Mouse (Mus musculus): ENCODE data around the gene Ttc14.

DNA sequence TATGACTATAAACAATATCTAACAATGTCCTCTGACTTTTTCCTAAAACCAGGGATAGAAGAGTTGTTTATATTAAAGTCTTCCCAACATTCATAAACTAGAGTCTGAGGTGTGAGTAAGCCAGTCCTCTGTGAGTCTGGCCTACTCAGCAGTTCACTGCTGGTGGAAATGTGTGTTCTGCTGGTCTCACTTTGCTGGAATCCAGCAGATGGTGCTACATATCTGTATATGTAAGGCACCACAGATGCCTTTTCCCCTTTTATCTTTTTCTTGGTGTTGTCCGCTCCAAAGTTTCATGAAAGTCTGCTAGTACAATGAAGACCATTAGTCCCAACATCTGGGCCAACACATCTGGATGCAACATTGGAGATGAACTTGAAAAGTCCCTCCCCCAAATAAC lies 53.4 kb downstream of the Ttc14 start:
- no peak for TF ChIP-seq CTCF (conservative IDR thresholded peaks at IDR 0.05; ENCODE audit: low read length)
- no peak for TF ChIP-seq POU5F1 (IDR thresholded peaks at IDR 0.05; ENCODE audit: borderline replicate concordance, low read length)
- TF ChIP-seq NANOG (IDR thresholded peaks at IDR 0.05; ENCODE audit: borderline replicate concordance, low read length) = no peak
